In genomic region chr3:153959731-153960207, GRCm38 (mm10) we compare ENCODE assay signal across 14 mouse cellular contexts. TPM values are rescaled to one million over a fixed set of nuclear protein-coding genes. Genes with fewer than 3 reads are reported as not detected.
DNase-seq lines count a peak whose midpoint lies in the region; ATAC-seq and TF ChIP-seq lines count a peak whose summit lies in the region.
"Had no signal": no experiment of that assay in that cellular context is flagged by ENCODE, and none has a peak within 500 bp of the region (broad histone marks: within the 10 kb centered on the region; RNA-seq: fewer than 3 reads in every experiment).

No protein-coding gene starts in this region.

- H3K9ac ChIP-seq in forebrain, embryonic 14.5 days (ENCODE audit: low read length) = no peak overlapping the region
- H3K9ac ChIP-seq in hindbrain, postnatal 0 days (replicated peaks; ENCODE audit: low read length) = no peak overlapping the region
- H3K9ac ChIP-seq: limb, embryonic 13.5 days had no signal

- WGBS in forebrain, embryonic 14.5 days = 88% methylated on average over 9 of the region's 9 CpGs
- 79% methylated on average over 9 of the region's 9 CpGs for WGBS in hindbrain, postnatal 0 days

- no peaks in the 10 kb centered on the region for H3K36me3 ChIP-seq in forebrain, embryonic 14.5 days (ENCODE audit: control insufficient read depth, insufficient read depth, low read length)
- no peaks in the 10 kb centered on the region for H3K36me3 ChIP-seq in hindbrain, postnatal 0 days (ENCODE audit: insufficient read depth, low read length)
- H3K36me3 ChIP-seq: limb, embryonic 13.5 days had no signal

- H3K27me3 ChIP-seq in forebrain, embryonic 14.5 days (replicated peaks; ENCODE audit: control insufficient read depth, insufficient read depth, low read length) = no peaks in the 10 kb centered on the region
- no peaks in the 10 kb centered on the region for H3K27me3 ChIP-seq in hindbrain, postnatal 0 days (ENCODE audit: insufficient read depth, low read length)
- H3K27me3 ChIP-seq: limb, embryonic 13.5 days had no signal

- H3K4me3 ChIP-seq in forebrain, embryonic 14.5 days (ENCODE audit: low read depth, low read length) = no peak overlapping the region
- H3K4me3 ChIP-seq in hindbrain, postnatal 0 days (ENCODE audit: low read length) = no peak overlapping the region
- H3K4me3 ChIP-seq: limb, embryonic 13.5 days had no signal

- peak; percentile 68 for DNase-seq in heart, adult 11 months
- DNase-seq in heart, postnatal 36 days = no peak
- no peak for DNase-seq in forebrain, embryonic 14.5 days (ENCODE audit: low spot score)
- DNase-seq in hindbrain, postnatal 0 days (ENCODE audit: low spot score) = no peak
- DNase-seq in T-cell, adult 2 months (ENCODE audit: low spot score) = no peak
- DNase-seq in layer of hippocampus, adult 9-10 months (ENCODE audit: low spot score) = no peak
- no peak for DNase-seq in lung, postnatal 36 days
- DNase-seq: gastrocnemius, postnatal 10 days; kidney, adult 18-20 months; right cerebral cortex, postnatal 25 days; thymus, adult 18-20 months had no signal

- TF ChIP-seq CTCF in hindbrain, postnatal 0 days (IDR thresholded peaks at IDR 0.05; ENCODE audit: low read depth) = no peak

- H3K4me2 ChIP-seq in forebrain, embryonic 14.5 days (ENCODE audit: low read length) = no peak overlapping the region
- no peak overlapping the region for H3K4me2 ChIP-seq in hindbrain, postnatal 0 days (ENCODE audit: low read depth, low read length)
- H3K4me2 ChIP-seq: limb, embryonic 13.5 days had no signal

- H3K9me3 ChIP-seq in forebrain, embryonic 14.5 days (replicated peaks; ENCODE audit: control insufficient read depth, low read length) = no peaks in the 10 kb centered on the region
- H3K9me3 ChIP-seq in hindbrain, postnatal 0 days (ENCODE audit: low read length) = no peaks in the 10 kb centered on the region
- H3K9me3 ChIP-seq: limb, embryonic 13.5 days had no signal

- H3K4me1 ChIP-seq in forebrain, embryonic 14.5 days (ENCODE audit: control insufficient read depth, insufficient read depth, low read length) = no peaks in the 10 kb centered on the region
- no peaks in the 10 kb centered on the region for H3K4me1 ChIP-seq in hindbrain, postnatal 0 days (ENCODE audit: insufficient read depth, low read length)
- H3K4me1 ChIP-seq: limb, embryonic 13.5 days had no signal

- intact Hi-C loops in heart, postnatal 36 days (cut with DNase I) = loop anchor here (1.0 to 5.0 kb wide), 2 partner anchors 267 to 613 kb away; no protein-coding TSS in a partner anchor

- H3K27ac ChIP-seq in forebrain, embryonic 14.5 days (ENCODE audit: low read depth, low read length) = no peak overlapping the region
- H3K27ac ChIP-seq in hindbrain, postnatal 0 days = no peak overlapping the region
- H3K27ac ChIP-seq: limb, embryonic 13.5 days had no signal

- ATAC-seq in CD4-positive, CD25-positive, alpha-beta regulatory T cell, adult 4 months = peak; percentile 17
- ATAC-seq in forebrain, embryonic 14.5 days = peak; percentile 19
- ATAC-seq in hindbrain, postnatal 0 days = peak; percentile 45; the same call in 1 of the 2 replicates

RNA-seq across cellular contexts. Expression of gene Slc44a5, which starts 13.5 kb away (rescaled TPM):
- total RNA-seq in heart, postnatal 36 days (2021) = not detected
- polyA plus RNA-seq in CD4-positive, CD25-positive, alpha-beta regulatory T cell, adult 4 months (2017; shearing (Covaris generic)) = under 1 TPM in 1 of 2 experiments, not detected in 1; 0.24 TPM
- 10.5 and 11.2 TPM in 2 replicates for polyA plus RNA-seq in forebrain, embryonic 14.5 days (2014; fragmentation: Nextera tagmentation; extraction: Ambion mirVana)
- total RNA-seq in hindbrain, postnatal 0 days (2014; rRNA removed) = 27.7 and 36.9 TPM in 2 replicates
- 6.5 TPM in 2 replicates for polyA plus RNA-seq in hindbrain, postnatal 0 days (2015; fragmentation: Nextera tagmentation; extraction: Ambion mirVana)

RNA-seq across cellular contexts. Expression of gene Acadm, which starts 15.3 kb away (rescaled TPM):
- 1,000 to 10,000 TPM; 1,212 to 1,313 TPM for total RNA-seq in heart, postnatal 36 days (2021)
- polyA plus RNA-seq in CD4-positive, CD25-positive, alpha-beta regulatory T cell, adult 4 months (2017; shearing (Covaris generic)) = 10 to 100 TPM; 38.4 to 40.9 TPM
- polyA plus RNA-seq in forebrain, embryonic 14.5 days (2014; fragmentation: Nextera tagmentation; extraction: Ambion mirVana) = 42.1 and 47.5 TPM in 2 replicates
- 42.1 and 92.6 TPM in 2 replicates for total RNA-seq in hindbrain, postnatal 0 days (2014; rRNA removed)
- 67.9 and 71.9 TPM in 2 replicates for polyA plus RNA-seq in hindbrain, postnatal 0 days (2015; fragmentation: Nextera tagmentation; extraction: Ambion mirVana)

RNA-seq across cellular contexts. Expression of gene Rabggtb, which starts 47.0 kb away (rescaled TPM):
- 10 to 100 TPM; 92.9 to 93.6 TPM for total RNA-seq in heart, postnatal 36 days (2021)
- polyA plus RNA-seq in CD4-positive, CD25-positive, alpha-beta regulatory T cell, adult 4 months (2017; shearing (Covaris generic)) = 10 to 100 TPM; 40.3 to 48.1 TPM
- 49.1 and 55.4 TPM in 2 replicates for polyA plus RNA-seq in forebrain, embryonic 14.5 days (2014; fragmentation: Nextera tagmentation; extraction: Ambion mirVana)
- 60.9 and 68.5 TPM in 2 replicates for total RNA-seq in hindbrain, postnatal 0 days (2014; rRNA removed)
- 62.5 and 63.3 TPM in 2 replicates for polyA plus RNA-seq in hindbrain, postnatal 0 days (2015; fragmentation: Nextera tagmentation; extraction: Ambion mirVana)

RNA-seq across cellular contexts. Expression of gene Msh4, which starts 53.8 kb away (rescaled TPM):
- under 1 TPM in 1 of 2 experiments, not detected in 1; 0.14 TPM for total RNA-seq in heart, postnatal 36 days (2021)
- polyA plus RNA-seq in CD4-positive, CD25-positive, alpha-beta regulatory T cell, adult 4 months (2017; shearing (Covaris generic)) = not detected
- polyA plus RNA-seq in forebrain, embryonic 14.5 days (2014; fragmentation: Nextera tagmentation; extraction: Ambion mirVana) = 0.06 TPM in 1 of 2 replicates, not detected in the other
- total RNA-seq in hindbrain, postnatal 0 days (2014; rRNA removed) = 0.40 and 0.68 TPM in 2 replicates
- polyA plus RNA-seq in hindbrain, postnatal 0 days (2015; fragmentation: Nextera tagmentation; extraction: Ambion mirVana) = 0.13 and 0.19 TPM in 2 replicates
- polyA plus RNA-seq: embryonic facial prominence, embryonic 11.5 days had no signal
